Mouse (Mus musculus): ENCODE measurements around the gene Slc3a2.

GRCm38 (mm10) chr19:8683627-8684026 lies 39.5 kb downstream of the Slc3a2 start:
- TF ChIP-seq POLR2A (IDR thresholded peaks at IDR 0.05; ENCODE audit: insufficient read depth, low read depth, low read length) (no peak), CTCF (IDR thresholded peaks at IDR 0.05; ENCODE audit: insufficient read depth, low read depth, low read length) (no peak)

Measured in olfactory bulb, adult 2 months (tissue).